In the genomic region with DNA sequence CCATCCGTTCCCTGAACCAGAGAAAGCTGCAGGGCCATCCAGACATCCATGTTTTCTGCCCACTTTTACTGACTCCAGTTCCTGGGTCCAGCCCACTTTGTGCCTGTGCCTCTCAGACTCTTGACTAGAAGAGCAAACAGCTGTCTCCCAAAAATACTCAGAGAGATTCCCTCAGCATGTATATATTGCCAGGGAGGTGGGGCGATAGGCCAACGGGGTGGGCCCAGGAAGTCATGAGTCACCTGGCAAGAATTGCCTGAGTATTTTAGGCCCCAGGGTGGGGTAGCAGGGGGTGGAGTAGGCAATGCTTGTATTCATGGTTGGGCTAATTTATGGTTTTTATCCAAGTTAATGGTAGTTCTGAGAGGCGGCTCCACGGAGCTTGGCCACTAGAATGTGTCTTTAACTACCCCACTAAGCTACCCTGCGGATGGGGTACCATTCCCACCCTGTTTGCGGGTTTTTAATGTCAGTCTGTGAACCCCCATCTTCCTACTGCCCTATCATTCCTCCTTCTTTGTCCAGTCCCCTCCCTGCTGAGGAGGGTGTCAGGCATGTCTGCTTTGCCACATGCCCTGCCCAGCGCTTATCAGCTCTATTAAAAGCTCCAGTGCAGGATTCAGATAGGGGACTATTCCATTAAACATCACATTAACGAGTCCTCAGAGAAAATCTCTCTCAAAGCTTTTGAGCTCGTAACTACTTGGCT, we compare ENCODE assay signal across 9 mouse cellular contexts. TPM values are rescaled to one million over a fixed set of nuclear protein-coding genes. Genes with fewer than 3 reads are reported as not detected.
DNase-seq lines count a peak whose midpoint lies in the region; ATAC-seq and TF ChIP-seq lines count a peak whose summit lies in the region.
"Had no signal": no experiment of that assay in that cellular context is flagged by ENCODE, and none has a peak within 500 bp of the region (broad histone marks: within the 10 kb centered on the region; RNA-seq: fewer than 3 reads in every experiment).

No protein-coding gene starts in this region.

- H3K27me3 ChIP-seq in embryonic facial prominence, embryonic 14.5 days (replicated peaks; ENCODE audit: control insufficient read depth, insufficient read depth, low read length) = no peaks in the 10 kb centered on the region
- no peaks in the 10 kb centered on the region for H3K27me3 ChIP-seq in heart, embryonic 12.5 days (replicated peaks)

- H3K4me1 ChIP-seq in ES-E14 (ENCODE audit: control insufficient read depth in 2 of 2, insufficient read depth in 2 of 2, low read length in 2 of 2, poor library complexity in 1 of 2) = peaks cover 10 to 18% of the 10 kb centered on the region in 2 experiments; a peak in 3 of 4 replicates
- H3K4me1 ChIP-seq in embryonic facial prominence, embryonic 14.5 days (ENCODE audit: control insufficient read depth, insufficient read depth, low read length) = no peaks in the 10 kb centered on the region
- H3K4me1 ChIP-seq in heart, embryonic 12.5 days (replicated peaks) = peaks cover 46% of the 10 kb centered on the region

- no peak overlapping the region for H3K4me2 ChIP-seq in embryonic facial prominence, embryonic 14.5 days (ENCODE audit: low read depth, low read length)
- H3K4me2 ChIP-seq in heart, embryonic 12.5 days = peak overlapping the region; percentile 16; the same call in 1 of the 2 replicates

- no peak overlapping the region for H3K4me3 ChIP-seq in ES-E14 (ENCODE audit: insufficient read depth in 1 of 2, low read depth in 1 of 2, low read length in 2 of 2, poor library complexity in 1 of 2, severe bottlenecking in 1 of 2)
- no peak overlapping the region for H3K4me3 ChIP-seq in embryonic facial prominence, embryonic 14.5 days (ENCODE audit: low read depth, low read length)
- H3K4me3 ChIP-seq in heart, embryonic 12.5 days = no peak overlapping the region

- no peak for DNase-seq in ES-E14 (ENCODE audit: low read depth, low spot score)
- peak; percentile 77 for DNase-seq in embryonic facial prominence, embryonic 14.5 days (ENCODE audit: low spot score)
- peak; percentile 47 for DNase-seq in lung, postnatal 10 days
- no peak for DNase-seq in left cerebral cortex, adult 11 months (ENCODE audit: low spot score)
- no peak for DNase-seq in left cerebral cortex, adult 18-20 months (ENCODE audit: low spot score in 2 of 2)
- no peak for DNase-seq in MN1 (ENCODE audit: low spot score)
- DNase-seq: right cerebral cortex, postnatal 25 days; thymus, postnatal 25 days had no signal

- no peaks in the 10 kb centered on the region; the same call in 1 of the 2 replicates for H3K36me3 ChIP-seq in ES-E14 (ENCODE audit: control insufficient read depth, insufficient read depth, low read length, poor library complexity, severe bottlenecking)
- H3K36me3 ChIP-seq in embryonic facial prominence, embryonic 14.5 days (ENCODE audit: control insufficient read depth, insufficient read depth, low read length) = no peaks in the 10 kb centered on the region
- no peaks in the 10 kb centered on the region for H3K36me3 ChIP-seq in heart, embryonic 12.5 days

- in situ Hi-C loops in ES-E14 (cut with MboI; ENCODE audit: low sequenced_read_pairs in 2 of 2, unreplicated experiment in 2 of 2) = no loop called here

- no peaks in the 10 kb centered on the region for H3K9me3 ChIP-seq in ES-E14 (ENCODE audit: control insufficient read depth, insufficient read depth, low read depth, low read length)
- no peaks in the 10 kb centered on the region for H3K9me3 ChIP-seq in embryonic facial prominence, embryonic 14.5 days (ENCODE audit: control insufficient read depth, low read length)
- no peaks in the 10 kb centered on the region for H3K9me3 ChIP-seq in heart, embryonic 12.5 days (replicated peaks)

- no peak overlapping the region for H3K9ac ChIP-seq in ES-E14 (ENCODE audit: insufficient read depth, low read depth, low read length, poor library complexity, severe bottlenecking)
- no peak overlapping the region for H3K9ac ChIP-seq in embryonic facial prominence, embryonic 14.5 days (ENCODE audit: low read depth, low read length)
- peak overlapping the region; percentile 38; the same call in 1 of the 2 replicates for H3K9ac ChIP-seq in heart, embryonic 12.5 days

- peak; percentile 79 for ATAC-seq in embryonic facial prominence, embryonic 14.5 days (ENCODE audit: low read depth)
- ATAC-seq in heart, embryonic 12.5 days (ENCODE audit: insufficient number of reproducible peaks, low FRiP score) = peak; percentile 40; the same call in 1 of the 2 replicates

- 83% methylated on average over 10 of the region's 10 CpGs for WGBS in embryonic facial prominence, embryonic 14.5 days
- 57% methylated on average over 10 of the region's 10 CpGs for WGBS in heart, embryonic 12.5 days

- peak overlapping the region; percentile 30; the same call in 1 of the 2 replicates for H3K27ac ChIP-seq in ES-E14 (ENCODE audit: insufficient read depth, low read depth, low read length, poor library complexity, severe bottlenecking)
- H3K27ac ChIP-seq in embryonic facial prominence, embryonic 14.5 days (replicated peaks; ENCODE audit: low read depth, low read length) = no peak overlapping the region
- peak overlapping the region; percentile 72 for H3K27ac ChIP-seq in heart, embryonic 12.5 days (ENCODE audit: poor library complexity, severe bottlenecking)

TF ChIP-seq in ES-E14, 5 proteins besides CTCF, POLR2A, EP300 and RAD21:
- TF ChIP-seq CHD2 (IDR thresholded peaks at IDR 0.05; ENCODE audit: low read depth, low read length) = no peak
- TF ChIP-seq MAFK (IDR thresholded peaks at IDR 0.05; ENCODE audit: insufficient read depth, low read depth, low read length) = no peak
- no peak for TF ChIP-seq ZNF384 (IDR thresholded peaks at IDR 0.05; ENCODE audit: low read depth, low read length)
- TF ChIP-seq ZC3H11A (IDR thresholded peaks at IDR 0.05; ENCODE audit: borderline replicate concordance, low read depth, low read length) = no peak
- no peak for TF ChIP-seq HCFC1 (IDR thresholded peaks at IDR 0.05; ENCODE audit: borderline replicate concordance, insufficient read depth, low read length)

RNA-seq across cellular contexts. Expression of a gene that starts 59.0 kb away (rescaled TPM):
- total RNA-seq in ES-E14 (2012; rRNA removed) = 129 and 184 TPM in 2 replicates
- 42.8 and 46.5 TPM in 2 replicates for polyA plus RNA-seq in embryonic facial prominence, embryonic 14.5 days (2014; fragmentation: Nextera tagmentation; extraction: Ambion mirVana)
- 41.5 and 44.9 TPM in 2 replicates for polyA plus RNA-seq in heart, embryonic 12.5 days (2016; fragmentation: Nextera tagmentation; extraction: Ambion mirVana)
- 100 to 1,000 TPM; 299 to 327 TPM for total RNA-seq in left cerebral cortex, adult 18-20 months (2021)

Comparison
In these comparisons a context has a peak if more than half of its experiments do, and no peak if none do; other contexts are left out.
1. DNase-seq: peak in embryonic facial prominence, embryonic 14.5 days (single experiment) and lung, postnatal 10 days (single experiment); none in ES-E14 (single experiment), left cerebral cortex, adult 11 months (single experiment), left cerebral cortex, adult 18-20 months (0 of 2) and MN1 (single experiment).